Mouse (Mus musculus) limb, embryonic 15.5 days (tissue): ENCODE results near the gene Vmn1r25. TPM values are rescaled to one million over a fixed set of nuclear protein-coding genes. Genes with fewer than 3 reads are reported as not detected.
"Not testable (repeated sequence)": the region's sequence is repeated elsewhere in the genome, so short reads cannot be mapped to it uniquely, and the experiment has no call there.

Source experiments
- ATAC-seq: fragments of 200-750 bp; cut with Nextera tagmentation; 2 replicates; pipeline ENCODE4 v1.8.0; 2017; ENCODE audit warnings: low read depth, moderate TSS enrichment; ENCODE audit not compliant: insufficient number of reproducible peaks, low FRiP score, low TSS enrichment
- H3K27ac ChIP-seq: fragments of 300-500 bp; sonication (generic); 2 replicates; pipeline ENCODE4 v1.5.1; 2015; ENCODE audit warnings: moderate library complexity, mild to moderate bottlenecking, inconsistent platforms
- H3K27me3 ChIP-seq: fragments of 300-500 bp; sonication (generic); 2 replicates; pipeline ENCODE4 v1.6.1; 2015; ENCODE audit warnings: inconsistent platforms
- H3K36me3 ChIP-seq: fragments of 300-500 bp; sonication (generic); 2 replicates; pipeline ENCODE4 v1.6.1; 2015; ENCODE audit warnings: inconsistent platforms
- H3K4me1 ChIP-seq: fragments of 300-500 bp; sonication (generic); 2 replicates; pipeline ENCODE4 v1.6.1; 2015; ENCODE audit warnings: inconsistent platforms
- H3K4me2 ChIP-seq: fragments of 300-500 bp; sonication (generic); 2 replicates; pipeline ENCODE4 v1.6.1; 2015; ENCODE audit warnings: mild to moderate bottlenecking, inconsistent platforms
- H3K4me3 ChIP-seq: fragments of 300-500 bp; sonication (generic); 2 replicates; pipeline ENCODE4 v1.5.1; 2015; ENCODE audit warnings: mild to moderate bottlenecking, inconsistent platforms
- H3K9ac ChIP-seq: fragments of 300-500 bp; sonication (generic); 2 replicates; pipeline ENCODE4 v1.6.1; 2015; ENCODE audit warnings: inconsistent platforms
- H3K9me3 ChIP-seq: fragments of 300-500 bp; sonication (generic); 2 replicates; pipeline ENCODE4 v1.6.1; 2016; ENCODE audit warnings: inconsistent platforms
- WGBS: fragments of 180-500 bp; shearing (Covaris S2); methylation state at CpG from one replicate; pipeline ENCODE4 v1.1.7; 2015; 5-methylcytosine and 5-hydroxymethylcytosine counted together
- polyA plus RNA-seq: library from polyadenylated mRNA; unstranded; fragments of >200 nt; fragmentation: Nextera tagmentation; extraction: Ambion mirVana; gene quantifications from 2 replicates; pipeline ENCODE4 v1.2.1, GENCODE M21; 2015

Vmn1r25 gene
- polyA plus RNA-seq = not detected in 2 replicates

DNA sequence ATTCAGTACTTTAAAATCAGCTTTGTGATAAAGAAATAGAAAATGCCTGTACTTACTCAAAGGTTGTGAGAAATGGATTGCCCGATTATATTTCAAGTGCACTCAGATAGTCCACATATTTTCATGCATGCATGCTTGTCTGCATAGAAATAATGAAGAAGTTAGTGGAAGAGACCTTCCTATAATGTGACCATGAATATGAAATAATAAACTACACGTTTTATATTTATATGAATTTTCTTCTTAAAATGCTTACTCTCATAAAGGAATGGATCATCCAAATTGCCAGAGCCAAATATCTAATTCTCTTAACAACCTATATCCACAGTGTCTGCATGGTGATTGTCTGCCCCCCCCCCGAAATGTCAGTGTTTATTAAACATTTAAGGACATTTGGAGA lies at the start of gene Vmn1r25:
Vmn1r25 (minus strand) TSS at position 101 of the 400 bp plus-strand sequence.
- Histone ChIP-seq H3K36me3 (no peaks in the 10 kb centered on the region), H3K9ac (no peak within 1 kb of the TSS), H3K27ac (no peak within 1 kb of the TSS), H3K4me1 (no peaks in the 10 kb centered on the region), H3K27me3 (no peaks in the 10 kb centered on the region), H3K4me2 (no peak within 1 kb of the TSS), H3K4me3 (no peak within 1 kb of the TSS), H3K9me3 (no peaks in the 10 kb centered on the region)
- WGBS = 60% methylated on average over 3 of the region's 3 CpGs
- no peak for ATAC-seq

DNA sequence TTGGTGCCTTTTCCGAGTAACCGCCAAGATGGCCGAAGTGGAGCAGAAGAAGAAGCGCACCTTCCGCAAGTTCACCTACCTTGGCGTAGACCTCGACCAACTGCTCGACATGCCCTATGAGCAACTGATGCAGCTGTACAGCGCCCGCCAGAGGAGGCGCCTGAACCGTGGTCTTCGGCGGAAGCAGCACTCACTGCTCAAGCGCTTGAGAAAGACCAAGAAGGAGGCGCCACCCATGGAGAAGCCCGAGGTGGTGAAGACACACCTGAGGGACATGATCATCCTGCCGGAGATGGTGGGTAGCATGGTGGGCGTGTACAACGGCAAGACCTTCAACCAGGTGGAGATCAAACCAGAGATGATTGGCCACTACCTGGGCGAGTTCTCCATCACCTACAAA lies 36.9 kb upstream of the Vmn1r25 start:
- 89% methylated on average over 21 of the region's 21 CpGs for WGBS
- H3K4me2 ChIP-seq, H3K9me3 ChIP-seq, H3K4me3 ChIP-seq, H3K9ac ChIP-seq, H3K27me3 ChIP-seq, H3K27ac ChIP-seq, H3K4me1 ChIP-seq, H3K36me3 ChIP-seq, ATAC-seq: not testable (repeated sequence)

DNA sequence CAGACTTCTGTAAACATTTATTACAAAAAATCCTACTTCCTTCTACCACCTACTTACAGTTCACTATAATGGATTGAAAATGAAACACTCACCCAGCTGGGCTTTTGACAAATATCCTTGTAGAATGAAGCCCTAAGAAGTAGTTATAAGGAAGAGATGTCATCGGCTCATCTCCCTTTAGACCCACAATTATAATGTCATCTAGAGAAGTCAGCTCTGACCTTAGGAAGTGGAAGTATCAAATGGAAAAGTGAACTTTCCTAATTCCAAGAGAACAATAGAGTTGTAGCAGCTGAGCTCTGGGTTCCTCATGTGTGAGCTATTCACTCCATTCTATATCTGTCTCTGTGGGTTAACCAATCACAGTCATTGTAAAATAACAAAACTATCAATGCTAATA lies 34.4 kb upstream of the Vmn1r25 start, which contains the start of gene Vmn1r26:
Vmn1r26 (minus strand) TSS at position 101 of the 400 bp plus-strand sequence.
- Histone ChIP-seq H3K27me3 (no peaks in the 10 kb centered on the region), H3K9ac (no peak within 1 kb of the TSS), H3K4me1 (no peaks in the 10 kb centered on the region), H3K9me3 (no peaks in the 10 kb centered on the region), H3K4me2 (no peak within 1 kb of the TSS), H3K4me3 (no peak within 1 kb of the TSS), H3K27ac (no peak within 1 kb of the TSS), H3K36me3 (no peaks in the 10 kb centered on the region)
- no peak for ATAC-seq
- 85% methylated on average over 1 of the region's 1 CpGs for WGBS

DNA sequence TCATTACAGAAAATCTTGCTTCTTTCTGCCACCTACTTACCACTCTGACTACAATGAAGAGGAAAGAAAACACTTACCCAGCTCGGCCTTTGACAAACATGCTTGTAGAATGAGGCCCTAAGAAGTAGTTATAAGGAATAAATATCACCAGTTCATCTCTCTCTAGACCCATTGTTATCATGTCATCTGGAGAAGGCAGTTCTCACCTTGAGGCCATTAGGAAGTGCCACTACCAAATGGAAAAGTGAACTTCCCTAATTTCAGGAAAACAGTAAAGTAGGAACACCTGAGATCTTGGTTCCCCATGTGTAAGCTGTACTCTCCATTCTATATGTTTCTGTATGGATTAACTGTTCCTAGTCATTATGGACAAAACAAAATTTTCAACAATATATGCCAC lies 19.2 kb downstream of the Vmn1r25 start, which contains the start of gene Vmn1r24:
Vmn1r24 (minus strand) TSS at position 101 of the 400 bp plus-strand sequence.
- H3K9me3 ChIP-seq, H3K4me3 ChIP-seq, H3K27me3 ChIP-seq, H3K4me2 ChIP-seq, H3K4me1 ChIP-seq, ATAC-seq, H3K27ac ChIP-seq, H3K36me3 ChIP-seq, H3K9ac ChIP-seq: not testable (repeated sequence)
- WGBS = 63% methylated on average over 1 of the region's 1 CpGs

Other genes starting within 250 kb of the Vmn1r25 start
- gene Vopp1, start 155.7 kb downstream of the Vmn1r25 start, polyA plus RNA-seq = 46.5 and 46.7 TPM in 2 replicates
- 0.10 TPM in 1 of 2 replicates, not detected in the other for gene Vmn1r21, start 130.5 kb downstream of the Vmn1r25 start, polyA plus RNA-seq
- not detected in 2 replicates for gene Vmn1r22, start 72.8 kb downstream of the Vmn1r25 start, polyA plus RNA-seq
- gene Vmn1r23, start 54.0 kb downstream of the Vmn1r25 start, polyA plus RNA-seq = not detected in 2 replicates
- not detected in 2 replicates for gene Vmn1r24, start 19.3 kb downstream of the Vmn1r25 start, polyA plus RNA-seq
- not detected in 2 replicates for gene Vmn1r26, start 34.3 kb upstream of the Vmn1r25 start, polyA plus RNA-seq
- not detected in 2 replicates for gene Vmn1r27, start 238.0 kb upstream of the Vmn1r25 start, polyA plus RNA-seq